Mouse (Mus musculus) MEL (cell line): Measurements from ENCODE around the gene Stkld1. TPM values are rescaled to one million over a fixed set of nuclear protein-coding genes. Genes with fewer than 3 reads are reported as not detected.

Experiments
- DNase-seq: peaks from one replicate; pipeline ENCODE4 v3.0.0; 2011; ENCODE audit warnings: low read depth, low spot score
- H3K27ac ChIP-seq: 2 replicates; pipeline ENCODE4 v1.5.1; 2012; ENCODE audit warnings: low read depth, mild to moderate bottlenecking, control low read depth, low read length, moderate library complexity; ENCODE audit not compliant: control insufficient read depth
- H3K27me3 ChIP-seq, 2 experiments: fragments of 150-350 bp in 1 of 2; sonication (generic) in 1 of 2; 2 replicates each; pipeline ENCODE4 v1.6.1; 2012; ENCODE audit warnings: low read length in 2 of 2, mild to moderate bottlenecking in 2 of 2, improper control_type of control experiment in 1 of 2, moderate library complexity in 1 of 2; ENCODE audit not compliant: insufficient read depth in 2 of 2, control insufficient read depth in 1 of 2
- H3K36me3 ChIP-seq, 2 experiments: 2 replicates each; pipeline ENCODE4 v1.6.1; 2012 to 2014; ENCODE audit warnings: low read length in 2 of 2, improper control_type of control experiment in 1 of 2, inconsistent platforms in 1 of 2, mild to moderate bottlenecking in 1 of 2; ENCODE audit not compliant: insufficient read depth in 2 of 2, control insufficient read depth in 1 of 2
- H3K4me1 ChIP-seq, 2 experiments: fragments of 150-350 bp in 1 of 2; sonication (generic) in 1 of 2; 2 replicates each; pipeline ENCODE4 v1.6.1; 2012; ENCODE audit warnings: low read length in 2 of 2, improper control_type of control experiment in 1 of 2, mild to moderate bottlenecking in 1 of 2; ENCODE audit not compliant: insufficient read depth in 2 of 2, control insufficient read depth in 1 of 2
- H3K4me3 ChIP-seq, 2 experiments: fragments of 150-350 bp in 1 of 2; sonication (generic) in 1 of 2; 2 replicates each; pipeline ENCODE4 v1.5.1; 2012; ENCODE audit warnings: low read depth in 2 of 2, low read length in 2 of 2, mild to moderate bottlenecking in 2 of 2, moderate library complexity in 2 of 2, control low read depth in 1 of 2, improper control_type of control experiment in 1 of 2; ENCODE audit not compliant: control insufficient read depth in 1 of 2, insufficient read depth in 1 of 2
- H3K79me2 ChIP-seq: 2 replicates; pipeline ENCODE4 v1.6.1; 2012; ENCODE audit warnings: mild to moderate bottlenecking, low read length, moderate library complexity; ENCODE audit not compliant: control insufficient read depth, poor library complexity, insufficient read depth
- H3K9ac ChIP-seq: 2 replicates; pipeline ENCODE4 v1.6.1; 2012; ENCODE audit warnings: low read depth, mild to moderate bottlenecking, control low read depth, low read length, moderate library complexity; ENCODE audit not compliant: control insufficient read depth, poor library complexity, severe bottlenecking
- H3K9me3 ChIP-seq: fragments of 150-350 bp; sonication (generic); replicated peaks from 2 replicates; pipeline ENCODE4 v1.6.1; 2012; ENCODE audit warnings: mild to moderate bottlenecking, low read length, improper control_type of control experiment, moderate library complexity; ENCODE audit not compliant: insufficient read depth
- CHD2 ChIP-seq: IDR thresholded peaks from 2 replicates; pipeline ENCODE4 v1.6.1; 2011; ENCODE audit warnings: low read length, improper control_type of control experiment
- CTCF ChIP-seq, 3 experiments: IDR thresholded peaks in 2 of 3; conservative IDR thresholded peaks in 1 of 3; 2 replicates each; pipeline ENCODE4 v1.5.1; 2011 to 2012; ENCODE audit warnings: low read length in 3 of 3, low read depth in 2 of 3, mild to moderate bottlenecking in 2 of 3, improper control_type of control experiment in 1 of 3, inconsistent platforms in 1 of 3, mixed read lengths in 1 of 3, moderate library complexity in 1 of 3; ENCODE audit not compliant: control insufficient read depth in 1 of 3, insufficient read depth in 1 of 3, poor library complexity in 1 of 3, severe bottlenecking in 1 of 3
- E2F4 ChIP-seq: IDR thresholded peaks from 2 replicates; pipeline ENCODE4 v1.6.1; 2011; ENCODE audit warnings: low read depth, low read length, improper control_type of control experiment, borderline replicate concordance
- ELF1 ChIP-seq: IDR thresholded peaks from 2 replicates; pipeline ENCODE4 v1.6.1; 2014; ENCODE audit warnings: low read depth, mild to moderate bottlenecking, inconsistent platforms, low read length, improper control_type of control experiment, moderate library complexity
- GATA1 ChIP-seq: IDR thresholded peaks from 2 replicates; pipeline ENCODE4 v1.6.1; 2011; ENCODE audit warnings: low read depth, low read length, improper control_type of control experiment
- MAX ChIP-seq: IDR thresholded peaks from 2 replicates; pipeline ENCODE4 v1.6.1; 2011; ENCODE audit warnings: low read length, improper control_type of control experiment
- MAZ ChIP-seq: IDR thresholded peaks from 2 replicates; pipeline ENCODE4 v1.6.1; 2012; ENCODE audit warnings: low read depth, mild to moderate bottlenecking, inconsistent platforms, low read length, improper control_type of control experiment
- MEF2A ChIP-seq: IDR thresholded peaks from 2 replicates; pipeline ENCODE4 v1.6.1; 2014; ENCODE audit warnings: low read depth, mild to moderate bottlenecking, inconsistent platforms, low read length, improper control_type of control experiment; ENCODE audit not compliant: poor library complexity, insufficient replicate concordance, severe bottlenecking; ENCODE audit errors: extremely low read depth
- MXI1 ChIP-seq: IDR thresholded peaks from 2 replicates; pipeline ENCODE4 v1.6.1; 2011; ENCODE audit warnings: mild to moderate bottlenecking, low read depth, low read length, improper control_type of control experiment
- MYC ChIP-seq: IDR thresholded peaks from 2 replicates; pipeline ENCODE4 v1.6.1; 2011; ENCODE audit warnings: low read depth, mild to moderate bottlenecking, low read length, improper control_type of control experiment, moderate library complexity
- NELFE ChIP-seq: IDR thresholded peaks from 2 replicates; pipeline ENCODE4 v1.6.1; 2011; ENCODE audit warnings: low read depth, low read length, improper control_type of control experiment
- NRF1 ChIP-seq: IDR thresholded peaks from 2 replicates; pipeline ENCODE4 v1.6.1; 2014; ENCODE audit warnings: low read depth, mild to moderate bottlenecking, inconsistent platforms, low read length, improper control_type of control experiment, moderate library complexity; ENCODE audit not compliant: poor library complexity, insufficient read depth, severe bottlenecking
- POLR2A ChIP-seq, 2 experiments: IDR thresholded peaks; 2 replicates each; pipeline ENCODE4 v1.6.1; 2011 to 2012; ENCODE audit warnings: low read length in 2 of 2, mild to moderate bottlenecking in 2 of 2, control low read depth in 1 of 2, improper control_type of control experiment in 1 of 2, low read depth in 1 of 2, moderate library complexity in 1 of 2; ENCODE audit not compliant: control insufficient read depth in 1 of 2, insufficient read depth in 1 of 2, poor library complexity in 1 of 2
- POLR2AphosphoS2 ChIP-seq: IDR thresholded peaks from 2 replicates; pipeline ENCODE4 v1.6.1; 2011; ENCODE audit warnings: low read length, improper control_type of control experiment
- POLR2AphosphoS5 ChIP-seq: IDR thresholded peaks from 2 replicates; pipeline ENCODE4 v1.6.1; 2012; ENCODE audit warnings: low read depth, borderline replicate concordance, mild to moderate bottlenecking, inconsistent platforms, low read length, moderate library complexity, mixed read lengths
- RCOR1 ChIP-seq: IDR thresholded peaks from 2 replicates; pipeline ENCODE4 v1.6.1; 2012; ENCODE audit warnings: low read depth, mild to moderate bottlenecking, inconsistent platforms, low read length, improper control_type of control experiment
- SMC3 ChIP-seq: IDR thresholded peaks from 2 replicates; pipeline ENCODE4 v1.6.1; 2011; ENCODE audit warnings: low read depth, low read length, improper control_type of control experiment
- TBP ChIP-seq: IDR thresholded peaks from 2 replicates; pipeline ENCODE4 v1.8.0; 2011; ENCODE audit warnings: low read depth, low read length, improper control_type of control experiment
- TCF12 ChIP-seq: IDR thresholded peaks from 2 replicates; pipeline ENCODE4 v1.6.1; 2014; ENCODE audit warnings: low read depth, mild to moderate bottlenecking, inconsistent platforms, low read length, improper control_type of control experiment, moderate library complexity
- UBTF ChIP-seq: IDR thresholded peaks from 2 replicates; pipeline ENCODE4 v1.6.1; 2012; ENCODE audit warnings: low read depth, mild to moderate bottlenecking, inconsistent platforms, low read length, improper control_type of control experiment, moderate library complexity, borderline replicate concordance; ENCODE audit not compliant: insufficient read depth
- USF2 ChIP-seq, 2 experiments: IDR thresholded peaks; 2 replicates each; pipeline ENCODE4 v1.6.1; 2011 to 2012; ENCODE audit warnings: improper control_type of control experiment in 2 of 2, low read length in 2 of 2, borderline replicate concordance in 1 of 2, inconsistent platforms in 1 of 2, low read depth in 1 of 2, mild to moderate bottlenecking in 1 of 2; ENCODE audit not compliant: insufficient read depth in 1 of 2
- ZNF384 ChIP-seq: IDR thresholded peaks from 2 replicates; pipeline ENCODE4 v1.6.1; 2012; ENCODE audit warnings: low read depth, mild to moderate bottlenecking, inconsistent platforms, low read length, improper control_type of control experiment
- polyA plus RNA-seq, 2 experiments: library from polyadenylated mRNA; stranded (reverse) in 1 of 2; unstranded in 1 of 2; fragments of >175 nt in 1 of 2; fragments of >200 nt in 1 of 2; gene quantifications; 2 replicates each; pipeline versions ENCODE4 v1.2.1 to v1.2.4; 2012; ENCODE audit warnings: low replicate concordance in 2 of 2, low read depth in 1 of 2; ENCODE audit not compliant: insufficient read length in 2 of 2, insufficient read depth in 1 of 2, missing spikeins in 1 of 2
- total RNA-seq: library from RNA; depleted of rRNA; stranded (reverse); fragments of 300-350 nt; gene quantifications from 2 replicates; pipeline ENCODE4 v1.2.3, GENCODE M21; 2012

Gene Stkld1
- total and polyA plus RNA-seq, 3 experiments = 0.25 TPM; not detected in 2

- H3K9me3 ChIP-seq = no peaks in the 10 kb centered on the region
- H3K36me3 ChIP-seq = peaks cover 5 to 20% of the 10 kb centered on the region in 2 experiments; a peak in 3 of 4 replicates
- peak overlapping the region; percentile 87 for H3K9ac ChIP-seq
- TF ChIP-seq MAX = no peak
- no peak for TF ChIP-seq RCOR1
- TF ChIP-seq TCF12 = no peak
- TF ChIP-seq CHD2 = no peak
- no peak for TF ChIP-seq NRF1
- TF ChIP-seq USF2 (IDR thresholded peaks at IDR 0.05; ENCODE audit: borderline replicate concordance in 1 of 2, insufficient read depth in 1 of 2, low read depth in 1 of 2, low read length in 2 of 2) = no peak
- no peak for TF ChIP-seq GATA1
- no peak for TF ChIP-seq POLR2A (IDR thresholded peaks at IDR 0.05; ENCODE audit: control insufficient read depth in 1 of 2, insufficient read depth in 1 of 2, low read depth in 1 of 2, low read length in 2 of 2, poor library complexity in 1 of 2)
- peak; percentile 89 for TF ChIP-seq MYC
- TF ChIP-seq POLR2AphosphoS5 = no peak
- no peak for TF ChIP-seq MEF2A
- no peak for TF ChIP-seq UBTF
- no peak for TF ChIP-seq ZNF384
- TF ChIP-seq NELFE = no peak
- no peak for TF ChIP-seq ELF1
- TF ChIP-seq MXI1 = peak; percentile 55; the same call in 1 of the 2 replicates
- TF ChIP-seq TBP = no peak
- TF ChIP-seq CTCF (IDR thresholded peaks at IDR 0.05 in 2 of 3, conservative IDR thresholded peaks at IDR 0.05 in 1 of 3; ENCODE audit: control insufficient read depth in 1 of 3, insufficient read depth in 1 of 3, low read depth in 2 of 3, low read length in 3 of 3, poor library complexity in 1 of 3, severe bottlenecking in 1 of 3) = peak; percentile 7 to 57 (median 32); a peak in 4 of 6 replicates
- no peak for TF ChIP-seq MAZ
- no peak for TF ChIP-seq POLR2AphosphoS2
- peak; percentile 30; the same call in 1 of the 2 replicates for TF ChIP-seq SMC3
- TF ChIP-seq E2F4 = no peak
- no peak for DNase-seq
- H3K27me3 ChIP-seq = no peaks in the 10 kb centered on the region
- H3K4me1 ChIP-seq = peaks cover 2 to 11% of the 10 kb centered on the region in 2 experiments; a peak in 3 of 4 replicates
- peaks cover 58% of the 10 kb centered on the region for H3K79me2 ChIP-seq
- peak overlapping the region; percentile 65 for H3K27ac ChIP-seq
- peak overlapping the region; percentile 70 to 76 for H3K4me3 ChIP-seq
Observed at GRCm38 (mm10) chr2:26909387-26909784, 24.5 kb upstream of the Stkld1 start.
